Mouse (Mus musculus) Patski (cell line): ENCODE results near the gene Adgrg1. TPM values are rescaled to one million over a fixed set of nuclear protein-coding genes. Genes with fewer than 3 reads are reported as not detected.
A peak's percentile ranks its signal among the peaks of the same experiment; 100 is the strongest.

Source experiments
- ATAC-seq: fragments of 100-300 bp; one replicate; pipeline ENCODE4 v1.8.0; 2021
- CTCF ChIA-PET: fragments of 350-600 bp; sonication (Branson Sonifier 250); formaldehyde crosslinking; loops from one replicate; lab custom pipeline; 2022; ENCODE audit warnings: inconsistent platforms; lab: Charles Lee
- POLR2A ChIA-PET: fragments of 350-600 bp; sonication (Branson Sonifier 250); formaldehyde crosslinking; loops from one replicate; lab custom pipeline; 2022; ENCODE audit warnings: antibody characterized with exemption, inconsistent platforms; lab: Charles Lee
- DNase-seq: peaks from one replicate; pipeline ENCODE4 v3.0.0-alpha.2; 2011; ENCODE audit warnings: low read depth, low spot score
- H3K27me3 ChIP-seq: fragments of 371-371 bp; one replicate; pipeline ENCODE4 v1.5.1; 2021
- CTCF ChIP-seq: fragments of 100-300 bp; IDR thresholded peaks from one replicate; pipeline ENCODE4 v1.5.1; 2021
- in situ Hi-C: fragments of 300-500 bp; cut with MboI; formaldehyde crosslinking; loops from 3 replicates; pipeline ENCODE4 v1.11.1; 2018; ENCODE audit warnings: low pct_unique_long_range_greater_than_20kb, mixed read lengths
- polyA plus RNA-seq: library from polyadenylated mRNA; unstranded; gene quantifications from one replicate; pipeline ENCODE4 v1.2.3, GENCODE M21; 2021

The Adgrg1 gene
- polyA plus RNA-seq, 1 experiment from 2014 or later: 294 TPM

- in situ Hi-C loops: no loop called here
- DNase-seq (no peak), ATAC-seq (no peak)
- H3K27me3 ChIP-seq: no peaks in the 10 kb centered on the region
- ChIA-PET CTCF (interaction anchor here (1.2 to 4.1 kb wide), 5 partner anchors 8 to 38 kb away, joined by 3 to 27 read pairs (median 7); no protein-coding TSS in a partner anchor), POLR2A (interaction anchor here (0.7 to 1.5 kb wide), 4 partner anchors 8 to 15 kb away, joined by 3 read pairs; no protein-coding TSS in a partner anchor)
- TF ChIP-seq CTCF: no peak
Measured at GRCm38 (mm10) chr8:94992996-94993724, 18.6 kb downstream of the Adgrg1 start.

GRCm38 (mm10) chr8:94994006-94994405 is 19.5 kb downstream of the Adgrg1 start:
- no peak for DNase-seq
- ATAC-seq: no peak
- POLR2A ChIA-PET: interaction anchor here (1.9 kb wide), 1 partner anchor 8 kb away, joined by 9 read pairs; no protein-coding TSS in a partner anchor

GRCm38 (mm10) chr8:94994510-94994909 is 20.0 kb downstream of the Adgrg1 start:
- POLR2A ChIA-PET: interaction anchor here (0.6 to 1.9 kb wide), 3 partner anchors 8 to 108 kb away, joined by 4 to 9 read pairs (median 6); no protein-coding TSS in a partner anchor
- in situ Hi-C loops: no loop called here
- ATAC-seq (no peak), DNase-seq (no peak)
- H3K27me3 ChIP-seq: no peaks in the 10 kb centered on the region
- CTCF ChIA-PET: interaction anchor here (1.0 to 4.1 kb wide), 3 partner anchors 9 to 44 kb away, joined by 4 to 27 read pairs (median 6); no protein-coding TSS in a partner anchor
- TF ChIP-seq CTCF: no peak

More at GRCm38 (mm10) chr8:94994006-94994405, 19.5 kb downstream of the Adgrg1 start:
- CTCF ChIA-PET: interaction anchor here (1.9 to 4.1 kb wide), 3 partner anchors 8 to 39 kb away, joined by 7 to 27 read pairs (median 9); no protein-coding TSS in a partner anchor
- no peaks in the 10 kb centered on the region for H3K27me3 ChIP-seq
- in situ Hi-C loops: no loop called here
- TF ChIP-seq CTCF: no peak

- CTCF ChIA-PET: interaction anchor here (1.0 to 4.1 kb wide), 3 partner anchors 10 to 45 kb away, joined by 4 to 27 read pairs (median 6); no protein-coding TSS in a partner anchor
Measured at GRCm38 (mm10) chr8:94995336-94995893, 20.9 kb downstream of the Adgrg1 start.

GRCm38 (mm10) chr8:94996037-94996436 is 21.5 kb downstream of the Adgrg1 start:
- POLR2A ChIA-PET: interaction anchor here (1.2 to 1.9 kb wide), 2 partner anchors 10 to 12 kb away, joined by 6 to 9 read pairs; no protein-coding TSS in a partner anchor
- DNase-seq (no peak), ATAC-seq (no peak)
- CTCF ChIA-PET: interaction anchor here (1.4 to 4.1 kb wide), 2 partner anchors 11 to 46 kb away, joined by 6 to 27 read pairs; no protein-coding TSS in a partner anchor
- in situ Hi-C loops: no loop called here
- no peaks in the 10 kb centered on the region for H3K27me3 ChIP-seq
- no peak for TF ChIP-seq CTCF

More at GRCm38 (mm10) chr8:94995336-94995893, 20.9 kb downstream of the Adgrg1 start:
- ATAC-seq (no peak), DNase-seq (no peak)
- H3K27me3 ChIP-seq: no peaks in the 10 kb centered on the region
- in situ Hi-C loops: no loop called here
- POLR2A ChIA-PET: interaction anchor here (0.6 to 1.9 kb wide), 3 partner anchors 9 to 109 kb away, joined by 4 to 9 read pairs (median 6); no protein-coding TSS in a partner anchor
- TF ChIP-seq CTCF: no peak

- ATAC-seq (peak; percentile 20), DNase-seq (no peak)
- POLR2A ChIA-PET: interaction anchor here (0.8 to 6.0 kb wide), 3 partner anchors 9 to 13 kb away, joined by 3 to 46 read pairs (median 4); no protein-coding TSS in a partner anchor
- H3K27me3 ChIP-seq: no peaks in the 10 kb centered on the region
- TF ChIP-seq CTCF: no peak
- CTCF ChIA-PET: interaction anchor here (1.0 to 6.0 kb wide), 3 partner anchors 12 to 66 kb away, joined by 3 to 87 read pairs (median 3); no protein-coding TSS in a partner anchor
- in situ Hi-C loops: no loop called here
Measured at GRCm38 (mm10) chr8:94996899-94997856, 22.6 kb downstream of the Adgrg1 start.

- in situ Hi-C loops: no loop called here
- POLR2A ChIA-PET: interaction anchor here (0.8 to 6.0 kb wide), 3 partner anchors 10 to 13 kb away, joined by 3 to 46 read pairs (median 4); no protein-coding TSS in a partner anchor
Measured at GRCm38 (mm10) chr8:94997857-94998243, 23.3 kb downstream of the Adgrg1 start.

GRCm38 (mm10) chr8:94998431-94998830 is 23.9 kb downstream of the Adgrg1 start:
- ChIA-PET POLR2A (interaction anchor here (0.8 to 6.0 kb wide), 3 partner anchors 9 to 14 kb away, joined by 3 to 46 read pairs (median 4); no protein-coding TSS in a partner anchor), CTCF (interaction anchor here (1.5 to 6.0 kb wide), 2 partner anchors 13 to 47 kb away, joined by 7 to 87 read pairs; no protein-coding TSS in a partner anchor)
- in situ Hi-C loops: no loop called here
- DNase-seq (no peak), ATAC-seq (no peak)
- TF ChIP-seq CTCF: no peak
- no peaks in the 10 kb centered on the region for H3K27me3 ChIP-seq

More at GRCm38 (mm10) chr8:94997857-94998243, 23.3 kb downstream of the Adgrg1 start:
- no peaks in the 10 kb centered on the region for H3K27me3 ChIP-seq
- CTCF ChIA-PET: interaction anchor here (1.4 to 6.0 kb wide), 3 partner anchors 13 to 66 kb away, joined by 3 to 87 read pairs (median 7); no protein-coding TSS in a partner anchor
- no peak for TF ChIP-seq CTCF
- DNase-seq: no peak
- ATAC-seq: no peak

- H3K27me3 ChIP-seq: no peaks in the 10 kb centered on the region
- DNase-seq (no peak), ATAC-seq (no peak)
- POLR2A ChIA-PET: interaction anchor here (6.0 kb wide), 1 partner anchor 14 kb away, joined by 46 read pairs; no protein-coding TSS in a partner anchor
- CTCF ChIA-PET: interaction anchor here (1.5 to 6.0 kb wide), 2 partner anchors 14 to 48 kb away, joined by 7 to 87 read pairs; no protein-coding TSS in a partner anchor
- TF ChIP-seq CTCF: no peak
- in situ Hi-C loops: no loop called here
Measured at GRCm38 (mm10) chr8:94999004-94999403, 24.5 kb downstream of the Adgrg1 start.
